Mouse (Mus musculus) frontal cortex, adult 2 months (tissue): ENCODE measurements around the gene Hist1h1a. TPM values are rescaled to one million over a fixed set of nuclear protein-coding genes. Genes with fewer than 3 reads are reported as not detected.

ENCODE experiments used
- DNase-seq, 2 experiments: peaks; one replicate each; pipeline ENCODE4 v3.0.0; 2022; ENCODE audit warnings: low spot score in 1 of 2; ENCODE audit errors: extremely low spot score in 1 of 2
- polyA plus RNA-seq: library from polyadenylated mRNA; depleted of rRNA; stranded (reverse); fragments of >200 nt; gene quantifications from 2 replicates; pipeline ENCODE4 v1.2.3, GENCODE M21; 2012; rRNA removed

The Hist1h1a gene
- polyA plus RNA-seq, 1 experiment, result 0.58 TPM

DNA sequence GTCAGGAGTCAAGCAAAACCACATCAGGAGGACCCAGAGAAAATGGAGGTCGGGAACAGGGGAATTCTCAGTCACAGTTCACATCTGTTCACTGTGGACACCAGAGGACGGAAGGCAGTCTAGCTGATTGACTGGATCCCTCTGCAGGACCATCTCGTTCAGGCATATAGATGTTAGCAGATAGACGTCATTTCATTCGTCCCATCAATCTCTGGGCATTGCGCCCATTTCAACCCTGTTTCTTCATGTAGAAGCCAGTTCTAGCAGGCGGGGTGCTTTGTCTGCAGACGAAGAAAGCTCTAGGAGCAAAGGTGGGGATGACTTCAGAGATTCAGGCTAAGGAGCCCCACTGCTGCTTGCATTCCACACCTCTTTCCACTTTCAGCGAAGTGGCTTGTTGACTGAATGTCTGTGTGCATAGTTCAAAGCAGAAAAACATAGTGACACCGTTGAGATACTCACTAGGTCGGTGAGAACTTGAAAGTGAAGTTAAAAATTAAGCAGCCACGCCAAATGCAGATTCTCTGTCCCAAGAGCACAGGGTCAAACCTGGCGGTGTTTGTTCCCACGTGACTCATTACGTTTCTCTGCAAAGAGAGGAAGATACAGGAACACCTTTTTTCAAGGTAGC lies 43.1 kb downstream of the Hist1h1a start, which contains the start of gene Slc17a2:
Gene Slc17a2, plus strand, starts transcription at position 572 of the 631 bp plus-strand sequence.
- no peak for DNase-seq

Other genes starting within 250 kb of the Hist1h1a start
- gene Hist1h4h, start 232.6 kb upstream of the Hist1h1a start, polyA plus RNA-seq, result 26.6 and 33.5 TPM in 2 replicates
- gene Hist1h2af, start 229.8 kb upstream of the Hist1h1a start, polyA plus RNA-seq, result 3.9 and 9.2 TPM in 2 replicates
- 0.46 and 0.82 TPM in 2 replicates for gene Hist1h3g, start 228.2 kb upstream of the Hist1h1a start, polyA plus RNA-seq
- gene Hist1h2bh, start 220.3 kb upstream of the Hist1h1a start, polyA plus RNA-seq, result 0.15 and 0.44 TPM in 2 replicates
- 0.22 and 0.59 TPM in 2 replicates for gene Hist1h3f, start 219.6 kb upstream of the Hist1h1a start, polyA plus RNA-seq
- gene Hist1h4f, start 212.0 kb upstream of the Hist1h1a start, polyA plus RNA-seq, result 2.8 and 3.7 TPM in 2 replicates
- gene Hist1h1d, start 210.4 kb upstream of the Hist1h1a start, polyA plus RNA-seq, result 0.14 and 0.19 TPM in 2 replicates
- 2.2 and 3.3 TPM in 2 replicates for gene Hist1h3e, start 201.3 kb upstream of the Hist1h1a start, polyA plus RNA-seq
- gene Hist1h2ae, start 192.4 kb upstream of the Hist1h1a start, polyA plus RNA-seq, result 0.56 and 1.7 TPM in 2 replicates
- 9.7 and 10.4 TPM in 2 replicates for gene Hist1h2bg, start 192.3 kb upstream of the Hist1h1a start, polyA plus RNA-seq
- 0.80 and 1.6 TPM in 2 replicates for gene Hist1h2bf, start 189.5 kb upstream of the Hist1h1a start, polyA plus RNA-seq
- 1.6 and 1.9 TPM in 2 replicates for gene Hist1h2ad, start 189.3 kb upstream of the Hist1h1a start, polyA plus RNA-seq
- 2.8 and 3.4 TPM in 2 replicates for gene Hist1h3d, start 187.9 kb upstream of the Hist1h1a start, polyA plus RNA-seq
- 3.4 and 4.3 TPM in 2 replicates for gene Hist1h4d, start 182.1 kb upstream of the Hist1h1a start, polyA plus RNA-seq
- 4.3 and 4.7 TPM in 2 replicates for gene Hist1h2be, start 142.5 kb upstream of the Hist1h1a start, polyA plus RNA-seq
- gene Hist1h1e, start 141.1 kb upstream of the Hist1h1a start, polyA plus RNA-seq, result 2.8 and 3.3 TPM in 2 replicates
- 1.7 and 2.1 TPM in 2 replicates for gene Hist1h2ac, start 79.7 kb upstream of the Hist1h1a start, polyA plus RNA-seq
- gene Hist1h2bc, start 79.5 kb upstream of the Hist1h1a start, polyA plus RNA-seq, result 154 and 172 TPM in 2 replicates
- not detected in 2 replicates for gene Hist1h1t, start 67.9 kb upstream of the Hist1h1a start, polyA plus RNA-seq
- 3.1 and 3.3 TPM in 2 replicates for gene Hist1h4c, start 65.2 kb upstream of the Hist1h1a start, polyA plus RNA-seq
- 3.8 and 4.4 TPM in 2 replicates for gene Hfe, start 52.8 kb upstream of the Hist1h1a start, polyA plus RNA-seq
- 40.7 and 52.1 TPM in 2 replicates for gene Hist1h1c, start 24.9 kb upstream of the Hist1h1a start, polyA plus RNA-seq
- gene Hist1h3c, start 18.1 kb upstream of the Hist1h1a start, polyA plus RNA-seq, result 0.24 and 0.46 TPM in 2 replicates
- 0.74 and 1.3 TPM in 2 replicates for gene Hist1h2bb, start 16.9 kb upstream of the Hist1h1a start, polyA plus RNA-seq
- 0.82 and 2.8 TPM in 2 replicates for gene Hist1h2ab, start 12.5 kb upstream of the Hist1h1a start, polyA plus RNA-seq
- gene Hist1h3b, start 11.4 kb upstream of the Hist1h1a start, polyA plus RNA-seq, result 0.76 and 1.1 TPM in 2 replicates
- gene Hist1h4b, start 6.7 kb upstream of the Hist1h1a start, polyA plus RNA-seq, result 2.9 and 4.5 TPM in 2 replicates
- gene Hist1h4a, start 2.4 kb upstream of the Hist1h1a start, polyA plus RNA-seq, result 3.8 and 4.6 TPM in 2 replicates
- 0.86 and 1.2 TPM in 2 replicates for gene Hist1h3a, start 1.3 kb upstream of the Hist1h1a start, polyA plus RNA-seq
- gene Trim38, start 6.2 kb downstream of the Hist1h1a start, polyA plus RNA-seq, result 0.24 and 0.40 TPM in 2 replicates
- 0.02 and 0.04 TPM in 2 replicates for gene Slc17a2, start 43.3 kb downstream of the Hist1h1a start, polyA plus RNA-seq
- not detected in 2 replicates for gene Slc17a3, start 75.8 kb downstream of the Hist1h1a start, polyA plus RNA-seq
- gene Slc17a1, start 104.1 kb downstream of the Hist1h1a start, polyA plus RNA-seq, result not detected in 2 replicates
- gene Slc17a4, start 151.3 kb downstream of the Hist1h1a start, polyA plus RNA-seq, result not detected in 2 replicates
- gene Hist1h2ba, start 170.5 kb downstream of the Hist1h1a start, polyA plus RNA-seq, result not detected in 2 replicates
- not detected in 2 replicates for gene Hist1h2aa, start 170.8 kb downstream of the Hist1h1a start, polyA plus RNA-seq
- 30.6 and 32.2 TPM in 2 replicates for gene Scgn, start 227.5 kb downstream of the Hist1h1a start, polyA plus RNA-seq